Mouse (Mus musculus) spleen, adult 2 months (tissue): Measurements from ENCODE around the gene Smim15.

Source experiments
- CTCF ChIP-seq: fragments of 200-500 bp; IDR thresholded peaks from 2 replicates; pipeline ENCODE4 v1.5.1; 2011; ENCODE audit warnings: mild to moderate bottlenecking, inconsistent platforms; ENCODE audit not compliant: insufficient read depth, insufficient read length, insufficient replicate concordance; ENCODE audit errors: extremely low read depth
- POLR2A ChIP-seq: fragments of 200-500 bp; IDR thresholded peaks from 2 replicates; pipeline ENCODE4 v1.6.1; 2011; ENCODE audit warnings: low read depth, low read length, inconsistent platforms

GRCm38 (mm10) chr13:108077476-108077875 is 33.2 kb downstream of the Smim15 start:
- TF ChIP-seq CTCF (no peak), POLR2A (no peak)
